Mouse (Mus musculus) G1E (cell line): ENCODE data around the gene Gm4858. TPM values are rescaled to one million over a fixed set of nuclear protein-coding genes. Genes with fewer than 3 reads are reported as not detected.
"Not testable (repeated sequence)": the region's sequence is repeated elsewhere in the genome, so short reads cannot be mapped to it uniquely, and the experiment has no call there.

ENCODE experiments used
- ATAC-seq: 2 replicates; pipeline ENCODE4 v1.8.0; 2016; ENCODE audit warnings: mild to moderate bottlenecking; ENCODE audit not compliant: insufficient number of reproducible peaks, poor library complexity, low FRiP score, severe bottlenecking; ENCODE audit errors: extremely low read depth
- DNase-seq: peaks from one replicate; pipeline ENCODE4 v3.0.0; 2012; ENCODE audit warnings: low spot score
- H3K27me3 ChIP-seq: 2 replicates; pipeline ENCODE4 v1.6.1; 2012; ENCODE audit warnings: mild to moderate bottlenecking, low read length, inconsistent platforms; ENCODE audit not compliant: insufficient read depth
- H3K36me3 ChIP-seq: replicated peaks from 2 replicates; pipeline ENCODE3; 2012; ENCODE audit warnings: mild to moderate bottlenecking, inconsistent platforms
- H3K4me1 ChIP-seq: 2 replicates; pipeline ENCODE4 v1.6.1; 2012; ENCODE audit warnings: low read depth, low read length, inconsistent platforms, mixed read lengths; ENCODE audit not compliant: insufficient read depth
- H3K4me3 ChIP-seq: 2 replicates; pipeline ENCODE4 v1.5.1; 2012; ENCODE audit warnings: low read depth, mild to moderate bottlenecking, inconsistent platforms, low read length, moderate library complexity, mixed read lengths
- H3K9me3 ChIP-seq: replicated peaks from 2 replicates; pipeline ENCODE4 v1.6.1; 2012; ENCODE audit warnings: inconsistent platforms
- CTCF ChIP-seq: IDR thresholded peaks from 2 replicates; pipeline ENCODE4 v1.5.1; 2012; ENCODE audit warnings: low read depth, low read length, inconsistent platforms, mixed read lengths
- GATA1 ChIP-seq: IDR thresholded peaks from 2 replicates; pipeline ENCODE4 v1.6.1; 2012; ENCODE audit warnings: borderline replicate concordance, low read length, inconsistent platforms, mixed read lengths
- GATA2 ChIP-seq: IDR thresholded peaks from 2 replicates; pipeline ENCODE4 v1.6.1; 2012; ENCODE audit warnings: low read depth, low read length, inconsistent platforms, borderline replicate concordance
- POLR2AphosphoS5 ChIP-seq: IDR thresholded peaks from 2 replicates; pipeline ENCODE4 v1.6.1; 2012; ENCODE audit warnings: low read depth, low read length, inconsistent platforms; ENCODE audit not compliant: insufficient replicate concordance
- TAL1 ChIP-seq: conservative IDR thresholded peaks from 2 replicates; pipeline ENCODE4 v1.6.1; 2012; ENCODE audit warnings: low read depth, low read length, inconsistent platforms, mixed read lengths
- polyA plus RNA-seq: library from polyadenylated mRNA; stranded (reverse); fragments of >175 nt; gene quantifications from 2 replicates; pipeline ENCODE4 v1.2.3, GENCODE M21; 2012
- total RNA-seq, 2 experiments: library from RNA; stranded (forward) in 1 of 2; stranded (reverse) in 1 of 2; fragments of 200-1000 nt in 1 of 2; fragments of >200 nt in 1 of 2; fragmentation: Nextera tagmentation in 1 of 2; gene quantifications; 2 replicates each; pipeline ENCODE4 v1.2.3; 2014 to 2017

Gm4858 gene
- total RNA-seq (2014; fragmentation: Nextera tagmentation) (not detected in 2 replicates), total RNA-seq (2017) (0.27 TPM in 1 of 2 replicates, not detected in the other), polyA plus RNA-seq (not detected in 2 replicates)

DNA sequence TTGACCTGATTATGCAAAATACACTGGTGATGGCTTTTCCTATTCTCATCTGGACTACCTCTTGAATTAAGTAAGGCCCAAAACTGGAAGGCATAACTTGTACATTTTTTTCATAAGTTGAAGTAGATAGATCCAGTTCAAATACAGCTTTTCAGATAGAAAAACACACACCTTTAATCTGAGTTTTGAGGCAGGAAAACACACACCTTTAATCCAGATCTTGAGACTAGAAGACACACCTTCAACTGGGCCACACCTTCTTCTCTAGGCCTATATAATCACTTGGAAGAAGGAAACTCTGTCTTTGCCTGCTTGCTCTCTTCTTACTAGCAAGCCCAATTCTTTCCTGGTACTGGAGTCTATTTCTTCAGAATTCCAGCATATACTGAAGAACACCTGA lies at the start of gene Gm4858:
Gm4858 (plus strand) TSS at position 301 of the 400 bp plus-strand sequence.
- 0 out of 2 replicates have a peak, but pooled peaks have one; percentile 18 for ATAC-seq
- not testable (repeated sequence) for H3K4me1 ChIP-seq, H3K27me3 ChIP-seq, DNase-seq, H3K36me3 ChIP-seq, H3K4me3 ChIP-seq, H3K9me3 ChIP-seq

DNA sequence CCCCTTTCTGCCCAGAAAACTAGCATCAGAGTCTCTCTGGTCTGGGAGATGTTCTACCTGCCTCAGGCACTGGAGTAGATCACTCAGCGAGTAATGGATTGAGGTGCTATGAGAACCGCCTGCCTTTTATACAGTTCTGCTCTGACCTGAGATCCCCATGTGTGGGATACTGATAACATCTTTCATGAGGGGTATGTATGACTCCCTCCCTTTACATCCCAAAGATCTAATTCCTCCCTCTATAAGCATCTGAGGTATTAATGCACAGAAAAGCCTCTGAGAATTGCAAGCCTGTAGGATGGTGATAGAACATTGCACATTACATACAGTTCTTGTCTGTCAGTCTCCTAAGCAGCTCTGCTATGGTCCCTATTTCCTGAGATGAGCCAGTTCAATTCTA lies 49.7 kb upstream of the Gm4858 start, which contains the start of gene Lce1m:
Lce1m (minus strand) TSS at position 101 of the 400 bp plus-strand sequence.
- H3K4me1 ChIP-seq = no peaks in the 10 kb centered on the region
- no peaks in the 10 kb centered on the region for H3K36me3 ChIP-seq
- ATAC-seq (no peak), DNase-seq (no peak)
- H3K4me3 ChIP-seq = no peak within 1 kb of the TSS
- H3K27me3 ChIP-seq = no peaks in the 10 kb centered on the region
- TF ChIP-seq POLR2AphosphoS5 (no peak), TAL1 (no peak), GATA2 (no peak), CTCF (no peak), GATA1 (no peak)
- peaks cover 17% of the 10 kb centered on the region for H3K9me3 ChIP-seq

DNA sequence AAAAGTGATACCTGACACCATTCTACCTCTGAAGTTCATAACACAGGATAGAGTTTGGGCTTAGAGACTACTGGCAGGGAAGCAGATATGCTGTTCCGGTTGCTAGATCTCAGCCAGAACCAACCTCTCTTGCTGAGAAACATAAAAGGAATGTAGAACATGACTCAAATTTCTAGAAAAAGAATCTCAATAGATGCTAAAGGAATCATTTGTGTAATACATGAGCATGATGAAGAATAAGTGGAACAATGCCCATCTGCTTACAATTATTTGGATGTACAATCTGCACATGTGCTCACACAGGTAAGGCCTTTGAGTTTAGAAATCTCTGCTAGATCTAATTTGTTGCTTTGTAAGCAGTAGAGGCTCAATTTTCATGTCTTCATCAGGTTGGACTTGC lies 47.5 kb upstream of the Gm4858 start:
- H3K4me1 ChIP-seq = no peaks in the 10 kb centered on the region
- no peaks in the 10 kb centered on the region for H3K36me3 ChIP-seq
- TF ChIP-seq GATA2 (no peak), TAL1 (no peak), POLR2AphosphoS5 (no peak), CTCF (no peak), GATA1 (no peak)
- DNase-seq (no peak), ATAC-seq (no peak)
- H3K27me3 ChIP-seq = no peaks in the 10 kb centered on the region
- H3K4me3 ChIP-seq = no peak overlapping the region
- H3K9me3 ChIP-seq = peaks cover 9% of the 10 kb centered on the region

DNA sequence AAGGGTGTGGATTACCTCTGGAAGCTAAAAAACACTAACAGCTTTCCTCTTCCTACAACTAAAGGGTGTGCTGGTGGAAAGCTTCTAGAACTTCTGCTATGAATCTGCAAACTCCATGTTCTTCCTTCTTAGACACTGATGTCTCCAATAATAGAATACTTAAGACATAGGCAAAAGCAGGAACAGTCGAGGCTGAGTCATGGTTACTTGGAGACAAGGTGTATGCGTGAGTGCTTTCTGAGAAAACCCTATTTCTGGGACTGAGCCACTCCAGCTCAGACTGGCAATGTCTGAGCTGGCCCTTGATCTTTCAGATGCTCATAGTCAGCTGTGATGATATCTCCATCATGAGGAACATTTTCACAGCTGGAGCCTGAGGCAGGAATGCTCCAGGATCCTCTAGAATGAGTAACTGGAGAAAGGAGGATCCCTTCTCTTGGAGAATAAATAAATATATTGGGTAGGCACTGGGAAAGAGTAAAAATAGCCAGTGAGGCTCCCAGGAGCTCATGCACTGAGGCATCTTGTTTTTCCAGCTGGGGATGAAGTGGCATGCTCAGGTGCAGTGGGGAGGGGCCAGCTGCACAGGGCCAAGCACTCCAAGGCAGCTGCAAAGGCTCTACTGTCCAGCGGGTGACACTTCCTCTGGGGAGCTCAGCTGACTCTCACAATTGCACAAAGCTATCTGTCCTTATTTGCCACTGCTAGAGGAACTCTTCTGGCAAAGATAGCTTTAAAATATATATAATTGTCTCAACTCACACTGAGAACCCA lies 45.0 kb upstream of the Gm4858 start:
- ATAC-seq (no peak), DNase-seq (no peak)
- no peaks in the 10 kb centered on the region for H3K27me3 ChIP-seq
- peaks cover 2% of the 10 kb centered on the region for H3K9me3 ChIP-seq
- H3K4me1 ChIP-seq = no peaks in the 10 kb centered on the region
- H3K36me3 ChIP-seq = no peaks in the 10 kb centered on the region
- no peak for TF ChIP-seq GATA1
- TF ChIP-seq TAL1 = no peak
- TF ChIP-seq CTCF = no peak
- H3K4me3 ChIP-seq = no peak overlapping the region

DNA sequence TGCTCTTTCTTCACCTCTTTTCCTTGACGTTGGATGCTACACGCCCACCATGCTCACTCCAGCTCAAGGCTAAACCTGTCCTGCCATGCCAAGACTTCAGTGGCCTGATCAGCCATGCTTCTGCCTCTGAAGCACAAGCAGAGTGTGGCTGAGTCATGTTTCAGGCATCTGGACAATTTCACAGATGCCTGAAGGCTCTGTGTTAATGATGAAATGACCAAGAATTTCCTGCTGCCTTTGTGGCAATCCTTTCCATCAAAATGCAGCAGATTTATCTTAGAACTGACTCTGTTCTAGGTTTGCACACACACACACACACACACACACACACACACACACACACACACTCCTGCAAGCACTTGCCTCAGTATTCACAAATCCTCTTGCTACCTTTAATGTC lies 43.1 kb upstream of the Gm4858 start:
- Histone ChIP-seq H3K4me3 (no peak overlapping the region), H3K27me3 (no peaks in the 10 kb centered on the region), H3K9me3 (peaks cover 2% of the 10 kb centered on the region), H3K36me3 (no peaks in the 10 kb centered on the region), H3K4me1 (no peaks in the 10 kb centered on the region)
- no peak for TF ChIP-seq CTCF
- TF ChIP-seq GATA2 = no peak
- no peak for TF ChIP-seq POLR2AphosphoS5
- no peak for TF ChIP-seq TAL1
- TF ChIP-seq GATA1 = no peak
- ATAC-seq (no peak), DNase-seq (no peak)

DNA sequence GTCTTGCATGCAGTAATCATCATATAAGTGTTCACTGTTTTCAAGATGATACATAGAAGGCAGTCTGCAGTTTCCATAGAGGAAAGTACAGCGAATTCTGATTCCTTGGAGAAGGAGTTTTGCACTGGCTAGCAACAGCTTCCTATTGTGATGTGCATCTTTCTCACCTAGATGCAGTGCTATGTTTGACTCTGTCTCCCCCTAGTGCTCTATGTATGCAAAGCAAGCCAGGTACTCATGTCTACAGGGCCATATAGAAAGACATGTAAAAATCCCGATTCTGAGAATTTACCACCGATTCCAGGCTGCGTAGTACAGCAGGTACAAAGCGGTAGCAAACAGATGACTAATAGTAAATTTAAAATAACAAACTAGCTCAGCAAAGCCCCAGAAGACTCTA lies 37.2 kb upstream of the Gm4858 start:
- Histone ChIP-seq H3K27me3 (no peaks in the 10 kb centered on the region), H3K9me3 (no peaks in the 10 kb centered on the region; the same call in 1 of the 2 replicates), H3K4me1 (no peaks in the 10 kb centered on the region), H3K4me3 (no peak overlapping the region), H3K36me3 (no peaks in the 10 kb centered on the region)
- TF ChIP-seq GATA2 = no peak
- TF ChIP-seq CTCF = no peak
- TF ChIP-seq TAL1 = no peak
- TF ChIP-seq POLR2AphosphoS5 = no peak
- no peak for TF ChIP-seq GATA1
- ATAC-seq = no peak
- DNase-seq = no peak

DNA sequence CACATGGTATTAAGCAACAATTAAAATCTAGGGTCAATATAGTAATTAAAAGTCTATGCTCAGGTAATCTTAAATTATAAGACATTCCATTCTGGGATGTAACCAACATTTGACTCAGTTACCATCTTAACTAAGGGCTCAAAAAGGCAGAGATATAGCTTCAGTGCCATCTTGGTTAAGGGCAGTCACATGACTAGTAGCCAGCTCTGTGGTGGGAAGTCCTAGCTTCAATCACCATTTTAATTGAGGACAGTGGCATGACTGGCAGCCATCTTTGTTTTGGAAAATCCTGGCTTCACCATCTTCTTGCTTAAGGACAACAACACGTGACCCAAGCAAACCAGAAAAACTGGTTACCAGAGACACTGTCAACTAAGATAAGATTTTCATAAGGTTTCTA lies 18.4 kb upstream of the Gm4858 start:
- Histone ChIP-seq H3K9me3 (peaks cover 6% of the 10 kb centered on the region), H3K27me3 (no peaks in the 10 kb centered on the region), H3K4me1 (no peaks in the 10 kb centered on the region), H3K4me3 (no peak overlapping the region), H3K36me3 (no peaks in the 10 kb centered on the region)
- ATAC-seq (no peak), DNase-seq (no peak)
- TF ChIP-seq CTCF = no peak
- no peak for TF ChIP-seq POLR2AphosphoS5
- TF ChIP-seq TAL1 = no peak
- no peak for TF ChIP-seq GATA1
- TF ChIP-seq GATA2 = no peak
